Mouse (Mus musculus): ENCODE data around the gene Ddx39.

DNA sequence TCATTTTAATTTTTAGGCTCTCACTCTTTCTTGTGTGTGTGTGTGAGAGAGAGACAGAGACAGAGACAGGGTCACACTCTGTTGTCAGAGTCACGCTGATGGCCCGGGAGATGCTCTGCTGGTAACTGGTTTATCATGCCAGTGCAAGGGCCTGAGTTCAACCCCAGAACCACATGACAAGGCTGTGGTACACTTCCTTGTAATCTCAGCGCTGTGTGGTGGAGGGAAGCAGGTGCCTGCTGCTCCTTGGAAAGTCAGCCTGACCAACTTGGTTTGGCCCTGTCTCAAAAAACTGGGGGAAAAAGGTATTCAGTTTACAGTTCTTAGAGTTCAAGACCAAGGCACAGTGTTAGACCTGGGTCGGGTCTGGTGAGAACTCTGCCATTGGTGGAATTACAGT, 52.5 kb downstream of the Ddx39 start:
- TF ChIP-seq EP300 (IDR thresholded peaks at IDR 0.05; ENCODE audit: low read depth): no peak
- TF ChIP-seq CTCF (IDR thresholded peaks at IDR 0.05; ENCODE audit: low read depth): no peak

All from liver, embryonic 14.5 days (tissue).